Mouse (Mus musculus): ENCODE measurements around the gene Ap5b1. TPM values are rescaled to one million over a fixed set of nuclear protein-coding genes. Genes with fewer than 3 reads are reported as not detected.
A peak's percentile ranks its signal among the peaks of the same experiment; 100 is the strongest.

Ap5b1 gene
- total RNA-seq (2015) (8.9 and 10.5 TPM in 2 replicates), total RNA-seq (2017) (7.4 and 9.6 TPM in 2 replicates)

- ATAC-seq (replicated peaks; ENCODE audit: poor library complexity): peak; percentile 54
These were observed at the start of gene Ap5b1 for GRCm38 (mm10) chr19:5567534-5568469. Gene Ap5b1 (plus strand): TSS chr19:5568025.

GRCm38 (mm10) chr19:5518721-5519120 is 49.1 kb upstream of the Ap5b1 start:
- ATAC-seq (replicated peaks; ENCODE audit: poor library complexity): no peak

DNA sequence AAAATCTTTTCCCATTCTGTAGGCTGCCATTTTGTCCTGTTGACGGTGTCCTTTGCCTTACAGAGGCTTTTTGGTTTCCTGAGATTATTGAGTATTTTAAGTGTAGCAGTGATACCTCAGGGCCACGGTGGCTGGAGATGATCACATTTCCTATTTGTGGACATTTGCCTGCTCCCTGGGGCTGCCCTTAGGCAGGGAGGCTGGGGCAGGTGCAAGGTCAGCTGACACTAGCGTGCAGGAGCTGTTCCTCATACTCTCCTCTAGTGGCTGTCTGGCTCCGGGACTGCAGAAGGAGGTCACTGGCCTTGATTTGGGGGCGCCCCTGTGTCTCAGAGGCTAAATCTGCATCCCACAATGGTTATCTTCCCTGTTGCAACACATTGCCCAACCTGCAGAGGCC is 42.6 kb upstream of the Ap5b1 start:
- no peak for ATAC-seq (replicated peaks; ENCODE audit: poor library complexity)

- peak; percentile 100 for ATAC-seq (replicated peaks; ENCODE audit: poor library complexity)
These were observed 38.3 kb upstream of the Ap5b1 start for GRCm38 (mm10) chr19:5529325-5530137.

- ATAC-seq (replicated peaks; ENCODE audit: poor library complexity): no peak
These were observed 37.7 kb upstream of the Ap5b1 start for GRCm38 (mm10) chr19:5530138-5530524.

GRCm38 (mm10) chr19:5532520-5532919 is 35.3 kb upstream of the Ap5b1 start:
- no peak for ATAC-seq (replicated peaks; ENCODE audit: poor library complexity)

GRCm38 (mm10) chr19:5538786-5539185 is 29.0 kb upstream of the Ap5b1 start:
- no peak for ATAC-seq (replicated peaks; ENCODE audit: poor library complexity)

DNA sequence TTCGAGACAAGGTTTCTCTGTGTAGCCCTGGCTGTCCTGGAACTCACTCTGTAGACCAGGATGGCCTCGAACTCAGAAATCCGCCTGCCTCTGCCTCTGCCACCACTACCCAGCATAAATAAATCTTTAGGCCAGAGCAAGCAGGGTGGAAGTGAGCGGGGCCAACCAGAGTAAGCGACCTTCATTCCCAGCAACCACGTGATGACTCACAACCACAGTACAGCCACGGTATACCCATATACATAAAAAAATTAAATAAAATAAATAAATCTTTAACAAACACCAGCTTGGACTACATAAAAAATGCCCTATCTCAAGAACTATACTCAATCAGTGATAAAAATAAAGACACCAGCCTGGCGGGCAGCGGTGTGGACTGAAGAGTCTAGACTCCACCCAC is 24.5 kb upstream of the Ap5b1 start:
- ATAC-seq (replicated peaks; ENCODE audit: poor library complexity): no peak

GRCm38 (mm10) chr19:5544031-5544430 is 23.8 kb upstream of the Ap5b1 start:
- ATAC-seq (replicated peaks; ENCODE audit: poor library complexity): no peak

DNA sequence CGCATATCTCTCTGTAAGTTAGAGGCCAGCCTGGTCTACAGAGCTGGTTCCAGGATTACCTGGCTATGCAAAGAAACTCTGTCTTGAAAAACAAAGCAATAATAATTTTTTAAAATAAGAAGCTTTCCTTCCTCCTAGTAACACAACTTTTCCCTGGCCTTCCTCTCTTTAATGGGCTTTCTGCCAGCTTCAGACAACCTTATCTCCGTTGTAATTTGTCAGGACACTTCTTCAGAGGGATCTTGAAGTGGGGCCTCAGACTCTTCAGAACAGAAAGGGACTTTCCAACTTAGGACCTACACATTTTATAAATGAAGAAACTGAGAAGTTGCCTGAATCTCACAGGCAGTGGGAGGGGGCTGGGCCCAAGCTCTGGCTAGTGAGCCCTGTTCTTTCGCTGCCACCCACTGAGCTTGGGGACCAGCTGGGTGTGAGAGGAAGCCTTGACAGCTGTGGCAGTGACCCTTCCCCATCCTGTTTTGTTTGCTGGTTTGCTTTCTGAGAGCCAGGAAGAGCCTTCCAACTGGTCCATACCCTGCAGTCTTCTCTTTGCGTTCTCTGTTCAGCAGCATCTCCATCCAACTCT is 20.3 kb upstream of the Ap5b1 start:
- no peak for ATAC-seq (replicated peaks; ENCODE audit: poor library complexity)

DNA sequence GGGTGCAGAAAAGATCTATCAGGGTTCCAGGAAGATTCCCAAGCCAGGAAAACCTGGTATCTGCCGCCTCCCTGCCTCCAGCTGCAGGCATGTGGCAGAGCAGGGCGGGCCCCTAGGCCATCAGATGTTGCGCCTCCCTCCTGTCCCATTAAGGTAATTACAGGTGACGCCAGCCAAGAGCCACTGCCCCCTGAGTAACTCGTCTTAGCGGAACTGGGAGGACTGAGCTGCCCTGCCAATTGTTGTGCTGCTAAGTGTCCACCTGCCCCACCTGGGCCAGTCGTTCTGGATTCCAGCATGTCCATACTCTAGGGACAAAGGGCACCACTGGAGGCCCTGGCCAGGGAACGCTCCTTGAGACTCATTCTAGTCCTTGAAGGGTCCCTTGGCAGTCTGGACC is 14.0 kb upstream of the Ap5b1 start:
- no peak for ATAC-seq (replicated peaks; ENCODE audit: poor library complexity)

GRCm38 (mm10) chr19:5554212-5554611 is 13.6 kb upstream of the Ap5b1 start:
- no peak for ATAC-seq (replicated peaks; ENCODE audit: poor library complexity)

DNA sequence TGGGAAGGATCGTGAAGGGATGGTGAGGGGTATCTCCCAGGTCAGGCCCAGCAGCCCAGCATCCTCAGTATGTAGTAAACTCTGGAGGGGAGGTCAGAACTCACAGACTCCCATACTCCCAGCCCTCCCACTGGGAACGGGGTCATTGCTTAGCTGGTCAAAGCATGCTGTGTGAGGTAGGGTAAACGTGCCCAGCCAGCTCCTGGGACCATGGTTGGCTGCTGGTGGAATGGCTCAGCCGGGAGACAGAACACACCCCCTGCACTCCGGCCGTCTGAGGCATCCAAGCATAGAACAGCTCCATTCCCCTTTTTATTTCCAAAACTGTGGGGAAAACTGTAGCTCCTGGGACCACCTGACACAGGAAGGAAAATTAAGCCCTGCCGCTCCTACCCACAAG is 9.7 kb upstream of the Ap5b1 start:
- no peak for ATAC-seq (replicated peaks; ENCODE audit: poor library complexity)

GRCm38 (mm10) chr19:5558770-5559169 is 9.1 kb upstream of the Ap5b1 start:
- no peak for ATAC-seq (replicated peaks; ENCODE audit: poor library complexity)

- ATAC-seq (replicated peaks; ENCODE audit: poor library complexity): no peak
These were observed 8.6 kb upstream of the Ap5b1 start for GRCm38 (mm10) chr19:5559229-5559628.

DNA sequence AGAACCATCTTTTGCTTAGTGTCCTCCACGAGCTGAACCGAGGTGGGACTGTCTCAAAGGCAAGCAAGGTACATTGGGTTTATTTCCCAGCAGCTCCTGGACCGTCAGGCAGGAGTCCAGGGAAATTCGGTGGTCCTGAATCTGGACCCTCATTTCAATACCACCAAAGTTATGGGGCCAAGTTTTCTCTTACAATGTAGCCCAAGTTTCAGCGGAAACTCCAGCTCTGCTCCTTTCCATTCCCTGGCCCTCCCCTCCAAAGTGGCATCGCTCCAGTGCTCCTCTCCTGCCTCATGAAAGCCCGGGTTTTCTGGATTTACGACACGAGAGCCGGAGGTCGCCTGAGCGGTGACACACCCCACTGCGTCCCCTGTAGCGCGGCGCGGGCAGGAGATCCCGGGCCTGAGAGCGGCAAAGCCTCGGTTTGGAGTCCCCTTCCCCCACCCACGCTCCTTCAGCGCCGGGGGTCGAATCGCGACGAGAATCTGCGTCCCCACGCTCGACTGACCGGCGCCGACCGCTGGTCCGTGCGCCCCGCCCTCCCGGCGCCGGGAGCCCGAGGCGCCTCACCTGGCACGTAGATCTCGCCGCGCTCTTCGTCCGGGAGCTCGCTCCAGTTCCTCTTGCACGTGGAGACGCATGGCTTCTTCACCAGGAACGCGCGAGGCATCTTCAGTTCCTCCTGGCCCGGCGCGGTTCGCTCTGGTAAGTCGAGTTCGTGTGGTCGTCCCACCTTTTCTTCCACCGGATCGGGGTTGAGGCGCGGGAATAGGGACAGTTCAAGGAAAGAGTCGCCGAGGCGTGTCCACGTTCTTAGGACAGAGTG is 8.0 kb upstream of the Ap5b1 start:
- no peak for ATAC-seq (replicated peaks; ENCODE audit: poor library complexity)

GRCm38 (mm10) chr19:5560457-5561041 is 7.3 kb upstream of the Ap5b1 start, which contains the start of gene Ovol1:
Gene Ovol1 (minus strand): TSS chr19:5560646.
- ATAC-seq (replicated peaks; ENCODE audit: poor library complexity): no peak

GRCm38 (mm10) chr19:5561252-5561790 is 6.5 kb upstream of the Ap5b1 start:
- no peak for ATAC-seq (replicated peaks; ENCODE audit: poor library complexity)

- no peak for ATAC-seq (replicated peaks; ENCODE audit: poor library complexity)
These were observed 5.9 kb upstream of the Ap5b1 start for GRCm38 (mm10) chr19:5561886-5562285.

DNA sequence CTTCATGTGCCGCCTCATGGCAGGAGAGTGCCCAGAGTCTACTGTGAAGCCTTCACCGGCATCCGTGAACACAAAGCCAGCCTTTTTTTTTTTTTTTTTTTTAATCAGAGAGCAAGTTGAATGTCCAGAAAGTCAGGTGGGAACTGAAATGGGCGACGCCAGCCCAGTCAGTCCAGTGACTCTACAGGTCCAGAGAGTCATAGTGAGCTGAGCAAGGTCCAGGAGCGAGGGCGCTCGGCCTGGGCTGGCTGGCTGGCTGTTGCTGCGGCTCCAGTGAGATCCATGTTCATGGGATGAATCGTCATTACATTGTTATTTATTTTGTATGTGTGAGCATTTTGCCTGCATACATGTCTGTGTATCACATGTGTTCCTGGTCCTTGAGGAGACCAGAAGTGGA is 5.0 kb upstream of the Ap5b1 start:
- no peak for ATAC-seq (replicated peaks; ENCODE audit: poor library complexity)
